Mouse (Mus musculus): ENCODE results near the gene Rilp. TPM values are rescaled to one million over a fixed set of nuclear protein-coding genes. Genes with fewer than 3 reads are reported as not detected.
A peak's percentile ranks its signal among the peaks of the same experiment; 100 is the strongest.

Rilp gene
- polyA plus RNA-seq, 1 experiment = 42.3 TPM

DNA sequence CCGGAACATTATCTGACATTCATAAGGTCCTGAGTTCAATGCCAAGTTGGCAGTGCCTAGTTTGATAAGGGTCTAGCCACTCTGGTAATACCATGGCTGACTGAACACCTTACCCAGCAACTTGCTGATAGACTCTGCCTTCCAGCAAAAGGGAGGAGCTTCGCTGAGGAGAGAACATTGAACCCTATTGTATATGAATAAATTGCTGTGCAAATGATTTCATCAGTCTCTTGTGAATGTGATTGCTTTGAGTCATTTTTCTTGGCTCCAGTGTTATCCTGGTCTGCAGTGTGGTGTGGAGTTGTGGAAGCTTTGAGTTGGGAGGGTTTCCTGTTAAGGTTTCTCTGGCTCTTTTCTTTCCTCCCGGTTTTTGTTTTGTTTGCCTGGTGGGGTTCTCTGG lies 39.2 kb upstream of the Rilp start:
- Histone ChIP-seq H3K4me1 (ENCODE audit: control insufficient read depth, insufficient read depth, insufficient read length, low read length) (0 out of 2 replicates have a peak, but pooled peaks cover 4% of the 10 kb centered on the region), H3K27ac (replicated peaks; ENCODE audit: low read depth, low read length) (no peak overlapping the region), H3K4me3 (ENCODE audit: insufficient read depth, low read depth, low read length) (no peak overlapping the region)

DNA sequence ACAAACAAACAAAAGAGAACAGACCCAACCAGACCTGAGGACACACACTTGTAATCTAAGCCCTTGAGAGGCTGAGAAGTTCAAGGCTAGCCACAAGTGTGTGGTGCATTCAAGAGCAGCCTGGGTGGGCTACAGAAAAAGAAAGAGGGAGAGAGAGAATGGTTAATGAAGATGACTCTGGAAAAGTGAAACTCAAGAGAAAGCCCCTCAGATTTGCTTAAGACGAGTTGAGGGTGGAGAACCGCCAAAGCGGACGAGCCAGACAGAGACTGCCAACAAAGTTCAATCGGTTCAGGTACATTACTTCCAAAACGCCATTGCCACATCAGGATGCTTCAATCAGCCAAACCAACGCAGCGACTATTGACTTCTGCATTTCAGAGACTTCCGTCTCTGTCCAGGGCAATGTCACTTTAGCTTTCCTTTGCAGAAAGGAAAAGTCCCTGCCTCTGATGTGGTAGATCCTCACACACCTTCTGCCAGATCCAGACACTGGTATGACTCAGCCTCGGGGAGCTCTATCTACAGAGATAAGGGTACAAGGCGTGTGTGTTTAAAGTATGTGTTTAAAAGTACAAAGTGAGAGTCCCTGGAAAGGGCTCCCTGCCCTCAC lies 37.3 kb upstream of the Rilp start:
- no peak overlapping the region for H3K27ac ChIP-seq (replicated peaks; ENCODE audit: low read depth, low read length)

DNA sequence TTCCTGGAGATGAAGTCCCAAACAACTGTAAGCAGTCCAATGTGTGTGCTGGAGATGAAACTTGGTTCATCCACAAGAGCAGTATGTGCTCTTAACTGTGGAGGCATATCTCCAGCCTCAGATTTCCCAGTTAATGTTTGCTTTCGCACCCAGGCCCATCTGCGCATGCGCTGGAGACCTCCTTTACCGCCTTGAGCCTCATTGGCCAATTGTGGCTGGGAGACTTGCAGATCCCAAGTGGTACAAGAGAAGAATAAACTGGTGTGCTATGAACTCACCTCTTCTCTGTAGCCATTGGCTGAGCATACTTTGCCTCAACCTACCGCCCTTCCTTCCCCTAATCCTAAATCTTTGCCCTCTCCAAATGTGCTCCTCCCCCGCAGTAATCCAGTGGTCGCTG lies 36.5 kb upstream of the Rilp start:
- Histone ChIP-seq H3K27ac (replicated peaks; ENCODE audit: low read depth, low read length) (no peak overlapping the region), H3K4me1 (ENCODE audit: control insufficient read depth, insufficient read depth, insufficient read length, low read length) (no peaks in the 10 kb centered on the region), H3K4me3 (ENCODE audit: insufficient read depth, low read depth, low read length) (no peak overlapping the region)

More for the DNA sequence above, 37.3 kb upstream of the Rilp start:
- Histone ChIP-seq H3K4me1 (ENCODE audit: control insufficient read depth, insufficient read depth, insufficient read length, low read length) (0 out of 2 replicates have a peak, but pooled peaks cover 2% of the 10 kb centered on the region), H3K4me3 (ENCODE audit: insufficient read depth, low read depth, low read length) (no peak overlapping the region)

DNA sequence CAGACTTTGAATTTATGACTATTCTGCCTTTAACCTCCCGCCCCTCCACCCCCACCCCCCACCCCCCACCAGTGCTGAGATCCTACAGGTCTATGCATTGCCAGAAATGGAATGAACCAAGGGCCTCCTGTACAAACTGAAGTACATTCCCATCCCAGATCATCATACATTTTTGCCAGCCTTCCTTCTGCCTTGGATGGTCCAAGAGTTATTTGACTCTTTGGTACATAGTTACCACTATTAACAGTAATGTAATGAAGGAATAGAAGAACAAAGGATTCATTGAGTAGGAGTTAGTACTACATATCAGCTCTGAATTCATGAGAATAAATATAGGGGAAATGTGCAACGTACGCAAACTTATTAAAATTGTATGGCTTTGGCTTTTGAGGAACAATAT lies 23.7 kb upstream of the Rilp start:
- H3K4me3 ChIP-seq (ENCODE audit: insufficient read depth, low read depth, low read length) = no peak overlapping the region
- H3K4me1 ChIP-seq (ENCODE audit: control insufficient read depth, insufficient read depth, insufficient read length, low read length) = peaks cover 6% of the 10 kb centered on the region; the same call in 1 of the 2 replicates
- H3K27ac ChIP-seq (replicated peaks; ENCODE audit: low read depth, low read length) = no peak overlapping the region

DNA sequence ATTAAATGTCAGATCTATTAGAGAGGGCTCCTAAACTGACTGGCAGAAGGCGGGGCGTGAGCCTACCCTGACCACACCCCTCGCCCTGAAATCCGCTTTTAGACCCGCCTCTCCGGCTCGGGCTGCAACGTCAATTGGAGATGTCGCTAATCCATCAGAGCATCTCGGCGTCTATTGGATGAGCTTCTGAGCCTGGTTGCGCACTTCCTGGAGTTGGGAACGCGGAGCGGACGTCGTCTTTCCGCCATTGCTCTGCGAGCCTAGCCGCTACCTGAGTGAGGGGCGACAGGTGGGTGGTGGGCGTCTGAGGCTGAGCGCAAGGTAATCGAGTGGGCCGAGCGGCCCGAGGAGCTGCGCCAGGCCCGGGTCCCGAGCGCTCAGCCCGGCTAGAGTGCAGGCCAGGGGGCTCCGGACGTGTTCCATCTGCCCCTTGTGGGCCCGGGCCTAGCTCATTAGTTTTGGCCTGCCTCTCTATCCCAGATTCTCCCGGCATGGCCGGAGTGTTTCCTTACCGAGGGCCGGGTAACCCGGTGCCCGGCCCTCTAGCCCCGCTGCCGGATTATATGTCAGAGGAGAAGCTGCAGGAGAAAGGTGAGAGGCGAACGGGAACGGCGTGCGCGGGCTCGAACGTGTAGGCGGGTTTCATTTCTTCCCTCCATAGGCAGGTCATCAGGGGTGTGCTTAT lies 23.2 kb upstream of the Rilp start, which contains the start of gene Prpf8:
TSS of gene Prpf8 (plus strand) at position 216 of the 685 bp plus-strand sequence.
- Histone ChIP-seq H3K4me3 (ENCODE audit: insufficient read depth, low read depth, low read length) (peak within 1 kb of the TSS; percentile 93), H3K4me1 (ENCODE audit: control insufficient read depth, insufficient read depth, insufficient read length, low read length) (peaks cover 6% of the 10 kb centered on the region; the same call in 1 of the 2 replicates), H3K27ac (replicated peaks; ENCODE audit: low read depth, low read length) (peak within 1 kb of the TSS; percentile 76)

DNA sequence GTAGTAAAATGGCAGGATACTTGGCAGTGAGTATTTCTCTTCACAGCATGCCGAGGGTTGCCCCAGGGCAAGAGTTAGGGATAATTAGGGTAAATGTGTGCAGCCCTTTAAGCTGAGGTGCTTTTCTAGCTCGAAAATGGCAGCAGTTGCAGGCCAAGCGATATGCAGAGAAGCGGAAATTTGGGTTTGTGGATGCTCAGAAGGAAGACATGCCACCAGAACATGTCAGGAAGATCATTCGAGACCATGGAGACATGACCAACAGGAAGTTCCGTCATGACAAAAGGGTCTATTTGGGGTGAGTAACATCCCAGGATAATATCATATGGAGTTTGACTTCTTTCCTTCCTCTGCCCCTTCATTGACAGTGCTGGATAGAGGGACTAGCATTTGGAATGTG lies 22.4 kb upstream of the Rilp start:
- peaks cover 6% of the 10 kb centered on the region; the same call in 1 of the 2 replicates for H3K4me1 ChIP-seq (ENCODE audit: control insufficient read depth, insufficient read depth, insufficient read length, low read length)
- 0 out of 2 replicates have a peak overlapping the region, but pooled peaks have one; percentile 0 for H3K27ac ChIP-seq (replicated peaks; ENCODE audit: low read depth, low read length)
- H3K4me3 ChIP-seq (ENCODE audit: insufficient read depth, low read depth, low read length) = peak overlapping the region; percentile 93

DNA sequence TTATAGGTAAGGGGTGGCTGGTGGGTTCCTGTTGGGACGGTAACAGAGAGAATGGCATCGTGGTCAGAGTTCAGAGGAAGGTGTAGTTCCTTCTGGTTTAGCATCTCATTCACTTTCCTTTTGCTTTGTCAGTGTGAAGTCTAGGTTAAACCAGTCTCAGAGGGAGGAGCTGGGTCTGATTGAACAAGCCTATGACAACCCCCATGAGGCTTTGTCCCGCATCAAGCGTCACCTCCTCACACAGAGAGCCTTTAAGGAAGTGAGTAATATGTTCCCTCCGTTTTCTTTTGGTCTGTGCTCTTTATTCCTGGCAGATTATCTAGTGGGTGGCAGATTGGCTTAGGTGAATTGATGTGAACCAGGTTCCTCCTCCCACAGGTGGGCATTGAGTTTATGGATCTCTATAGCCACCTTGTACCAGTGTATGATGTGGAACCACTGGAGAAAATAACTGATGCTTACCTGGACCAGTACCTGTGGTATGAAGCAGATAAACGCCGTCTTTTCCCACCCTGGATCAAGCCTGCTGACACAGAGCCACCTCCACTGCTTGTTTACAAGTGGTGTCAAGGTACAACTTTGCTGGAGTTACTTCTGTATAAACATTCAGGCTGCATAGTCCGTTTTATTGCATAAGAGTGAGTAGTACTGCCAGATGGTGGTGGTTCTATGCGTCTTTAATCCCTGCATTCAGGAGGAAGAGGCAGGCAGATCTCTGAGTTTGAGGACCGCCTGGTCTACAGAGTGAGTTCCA lies 15.4 kb upstream of the Rilp start:
- no peak overlapping the region for H3K4me3 ChIP-seq (ENCODE audit: insufficient read depth, low read depth, low read length)
- no peak overlapping the region for H3K27ac ChIP-seq (replicated peaks; ENCODE audit: low read depth, low read length)
- H3K4me1 ChIP-seq (ENCODE audit: control insufficient read depth, insufficient read depth, insufficient read length, low read length) = no peaks in the 10 kb centered on the region

DNA sequence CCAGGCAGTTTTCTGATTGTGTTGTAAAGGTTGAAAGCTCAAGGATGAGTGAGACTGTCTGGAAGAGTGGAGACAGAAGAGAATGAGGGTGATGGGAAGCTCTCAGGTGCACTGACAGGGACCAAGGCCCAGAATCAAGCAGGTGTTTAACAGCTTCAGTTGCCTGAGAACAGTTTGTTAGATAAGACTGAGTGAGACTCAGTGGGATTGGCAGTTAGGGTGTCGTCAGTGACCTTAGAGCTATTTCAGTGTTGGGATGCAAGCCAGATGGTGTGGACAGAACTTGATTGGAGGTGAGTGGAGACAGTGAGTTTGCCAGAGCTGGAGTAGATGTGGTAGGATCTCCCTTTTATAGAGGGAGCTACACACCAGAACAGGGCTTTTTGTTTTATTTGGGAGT lies 11.8 kb upstream of the Rilp start:
- no peak overlapping the region for H3K4me3 ChIP-seq (ENCODE audit: insufficient read depth, low read depth, low read length)
- no peak overlapping the region for H3K27ac ChIP-seq (replicated peaks; ENCODE audit: low read depth, low read length)
- no peaks in the 10 kb centered on the region for H3K4me1 ChIP-seq (ENCODE audit: control insufficient read depth, insufficient read depth, insufficient read length, low read length)

DNA sequence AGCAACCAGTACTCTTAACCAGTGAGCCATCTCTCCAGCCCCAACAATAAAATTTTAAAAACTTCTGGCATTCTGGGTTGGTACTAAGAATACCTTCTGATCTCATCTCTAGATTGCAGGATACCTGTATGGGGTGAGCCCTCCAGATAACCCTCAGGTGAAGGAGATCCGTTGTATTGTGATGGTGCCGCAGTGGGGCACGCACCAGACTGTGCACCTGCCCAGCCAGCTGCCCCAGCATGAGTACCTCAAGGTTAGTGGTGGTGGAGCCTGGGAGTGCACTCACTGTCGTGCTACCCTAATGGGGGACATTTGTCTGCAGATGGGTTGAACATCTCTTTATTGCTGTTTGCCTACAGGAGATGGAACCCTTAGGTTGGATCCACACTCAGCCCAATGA lies 1.7 kb upstream of the Rilp start:
- Histone ChIP-seq H3K27ac (replicated peaks; ENCODE audit: low read depth, low read length) (no peak overlapping the region), H3K4me1 (ENCODE audit: control insufficient read depth, insufficient read depth, insufficient read length, low read length) (peaks cover 11% of the 10 kb centered on the region), H3K4me3 (ENCODE audit: insufficient read depth, low read depth, low read length) (no peak overlapping the region)

DNA sequence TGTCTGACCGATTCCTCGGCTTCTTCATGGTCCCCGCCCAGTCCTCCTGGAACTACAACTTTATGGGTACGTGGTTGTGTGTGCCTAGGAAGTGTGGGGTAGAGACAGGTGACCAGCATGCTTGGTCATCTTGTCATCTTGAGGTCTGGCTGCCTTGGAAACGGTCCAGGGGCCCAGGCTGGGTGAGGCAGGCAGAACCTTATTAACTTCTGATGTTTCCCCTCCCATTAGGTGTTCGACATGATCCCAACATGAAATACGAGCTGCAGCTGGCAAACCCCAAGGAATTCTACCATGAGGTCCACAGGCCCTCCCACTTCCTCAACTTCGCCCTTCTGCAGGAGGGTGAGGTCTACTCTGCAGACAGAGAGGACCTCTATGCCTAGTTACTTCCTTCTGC lies 990 bp upstream of the Rilp start:
- peaks cover 11% of the 10 kb centered on the region for H3K4me1 ChIP-seq (ENCODE audit: control insufficient read depth, insufficient read depth, insufficient read length, low read length)
- H3K4me3 ChIP-seq (ENCODE audit: insufficient read depth, low read depth, low read length) = no peak overlapping the region
- H3K27ac ChIP-seq (replicated peaks; ENCODE audit: low read depth, low read length) = peak overlapping the region; percentile 98

DNA sequence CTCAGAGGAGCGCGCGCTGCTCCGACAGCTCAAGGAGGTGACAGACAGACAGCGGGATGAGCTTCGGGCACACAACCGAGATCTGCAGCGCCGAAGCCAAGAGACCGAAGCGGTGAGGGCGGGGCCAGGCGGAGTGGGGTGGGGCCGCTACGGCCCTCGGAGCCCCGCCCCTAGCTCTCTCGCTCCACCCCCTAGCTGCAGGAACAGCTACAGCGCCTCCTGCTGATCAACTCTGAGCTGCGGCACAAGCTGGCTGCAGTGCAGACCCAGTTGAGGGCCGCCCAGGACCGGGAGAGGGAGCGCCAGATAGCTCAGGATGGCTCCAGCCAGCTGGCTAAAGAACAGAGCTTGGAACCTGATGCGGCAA lies 716 bp downstream of the Rilp start:
- Histone ChIP-seq H3K4me3 (ENCODE audit: insufficient read depth, low read depth, low read length) (peak overlapping the region; percentile 90), H3K27ac (replicated peaks; ENCODE audit: low read depth, low read length) (peak overlapping the region; percentile 98), H3K4me1 (ENCODE audit: control insufficient read depth, insufficient read depth, insufficient read length, low read length) (peaks cover 16% of the 10 kb centered on the region)

DNA sequence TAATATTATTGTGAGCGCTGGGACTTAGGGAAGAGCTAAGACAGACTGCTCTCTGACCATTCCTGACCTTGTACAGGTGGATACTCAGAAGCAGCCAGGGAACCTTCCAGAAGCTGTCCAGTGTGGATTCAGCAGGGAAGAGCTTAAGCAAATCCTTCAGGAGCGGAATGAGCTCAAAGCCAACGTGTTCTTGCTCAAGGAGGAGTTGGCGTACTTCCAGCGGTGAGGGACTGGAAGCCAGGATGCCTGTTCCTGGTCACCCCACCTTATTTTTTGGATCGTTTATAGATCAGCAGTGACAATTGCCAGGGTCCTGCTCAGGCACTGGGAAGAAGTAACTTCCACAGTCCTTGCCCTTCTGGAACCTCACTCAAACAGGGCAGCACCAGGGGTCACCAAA lies 1.3 kb downstream of the Rilp start:
- peak overlapping the region; percentile 10 for H3K4me3 ChIP-seq (ENCODE audit: insufficient read depth, low read depth, low read length)
- H3K27ac ChIP-seq (replicated peaks; ENCODE audit: low read depth, low read length) = peak overlapping the region; percentile 96
- H3K4me1 ChIP-seq (ENCODE audit: control insufficient read depth, insufficient read depth, insufficient read length, low read length) = peaks cover 16% of the 10 kb centered on the region

DNA sequence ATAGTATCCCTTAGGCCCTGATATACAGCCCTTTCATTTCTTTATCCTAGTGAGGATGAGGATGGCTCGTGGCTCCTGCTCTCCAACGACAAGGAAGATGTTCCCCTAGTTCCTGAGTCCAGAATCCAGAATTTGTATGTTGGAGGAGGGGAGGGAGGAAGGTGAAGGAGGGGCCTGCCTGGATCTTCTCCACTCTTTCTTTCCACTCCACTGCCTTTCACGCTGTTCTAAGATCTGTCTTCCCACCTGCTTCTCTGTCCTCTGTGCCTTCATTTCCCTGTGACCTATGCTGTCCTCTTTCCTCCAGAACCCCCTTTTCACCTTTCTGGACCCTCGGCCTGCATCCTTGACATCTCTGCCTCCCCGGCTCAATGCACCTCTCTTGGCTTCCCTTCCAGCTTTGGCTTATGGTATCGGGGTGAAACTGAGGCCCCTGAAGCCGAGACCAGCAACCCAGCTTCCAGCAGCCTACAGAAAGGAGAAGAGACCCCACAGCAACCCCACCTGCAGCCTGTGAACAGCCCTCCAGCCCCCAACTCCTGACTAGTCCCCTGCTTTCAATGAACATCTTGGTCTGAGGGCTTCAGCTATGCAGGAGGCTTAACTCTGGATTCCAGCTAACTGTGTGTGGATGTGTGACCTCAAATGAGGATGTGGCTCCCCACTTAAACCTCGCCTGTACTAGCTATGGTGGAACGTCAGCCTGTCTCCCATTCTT lies 2.6 kb downstream of the Rilp start:
- H3K27ac ChIP-seq (replicated peaks; ENCODE audit: low read depth, low read length) = peak overlapping the region; percentile 96
- no peak overlapping the region for H3K4me3 ChIP-seq (ENCODE audit: insufficient read depth, low read depth, low read length)
- H3K4me1 ChIP-seq (ENCODE audit: control insufficient read depth, insufficient read depth, insufficient read length, low read length) = peaks cover 16% of the 10 kb centered on the region

DNA sequence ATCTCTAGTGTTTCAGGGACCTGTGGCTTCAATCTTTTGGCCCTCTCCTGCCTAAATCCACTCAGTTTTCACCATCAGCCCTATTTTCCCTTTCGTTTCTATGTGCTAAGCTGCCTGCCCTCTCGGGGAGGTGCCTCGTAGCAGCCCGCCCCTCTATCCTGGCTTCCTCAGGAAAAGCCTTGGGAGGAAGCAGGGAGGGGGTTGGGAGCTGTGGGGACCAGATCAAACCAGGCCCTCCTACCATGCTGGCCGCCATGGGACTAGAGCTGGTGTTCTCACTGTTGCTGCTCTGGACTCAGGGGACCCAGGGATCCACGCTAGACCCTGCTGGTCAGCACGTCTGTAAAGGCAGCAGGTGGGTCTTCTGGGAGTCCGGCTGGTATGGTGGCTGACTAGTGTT lies 3.4 kb downstream of the Rilp start, which contains the start of gene Scarf1:
TSS of gene Scarf1 (plus strand) at position 205 of the 400 bp plus-strand sequence.
- Histone ChIP-seq H3K4me1 (ENCODE audit: control insufficient read depth, insufficient read depth, insufficient read length, low read length) (peaks cover 16% of the 10 kb centered on the region), H3K27ac (replicated peaks; ENCODE audit: low read depth, low read length) (peak within 1 kb of the TSS; percentile 96), H3K4me3 (ENCODE audit: insufficient read depth, low read depth, low read length) (peak within 1 kb of the TSS; percentile 75)

DNA sequence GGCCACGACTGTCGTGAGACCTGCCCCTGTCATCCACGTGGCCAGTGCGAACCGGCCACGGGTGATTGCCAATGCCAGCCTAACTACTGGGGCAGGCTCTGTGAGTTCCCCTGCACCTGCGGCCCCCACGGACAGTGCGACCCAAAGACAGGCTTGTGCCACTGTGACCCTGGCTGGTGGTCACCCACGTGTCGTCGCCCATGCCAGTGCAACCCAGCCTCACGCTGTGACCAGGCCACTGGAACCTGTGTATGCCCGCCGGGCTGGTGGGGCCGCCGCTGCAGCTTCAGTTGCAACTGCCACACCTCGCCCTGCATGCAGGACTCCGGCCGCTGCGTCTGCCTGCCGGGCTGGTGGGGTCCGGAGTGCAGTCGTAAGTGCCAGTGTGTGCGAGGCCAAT lies 5.3 kb downstream of the Rilp start:
- no peak overlapping the region; the same call in 1 of the 2 replicates for H3K27ac ChIP-seq (replicated peaks; ENCODE audit: low read depth, low read length)
- peaks cover 12% of the 10 kb centered on the region for H3K4me1 ChIP-seq (ENCODE audit: control insufficient read depth, insufficient read depth, insufficient read length, low read length)

More for the DNA sequence above, 5.3 kb downstream of the Rilp start:
- H3K4me3 ChIP-seq (ENCODE audit: insufficient read depth, low read depth, low read length) = peak overlapping the region; percentile 13; the same call in 1 of the 2 replicates

Measured in brown adipose tissue, adult 24 weeks (tissue).